Mouse (Mus musculus) left cerebral cortex, adult 11 months (tissue): Measurements from ENCODE around the gene Eaf2.

Source experiments
- DNase-seq: peaks from one replicate; pipeline ENCODE4 v3.0.0; 2022; ENCODE audit warnings: low spot score

The Eaf2 gene

DNA sequence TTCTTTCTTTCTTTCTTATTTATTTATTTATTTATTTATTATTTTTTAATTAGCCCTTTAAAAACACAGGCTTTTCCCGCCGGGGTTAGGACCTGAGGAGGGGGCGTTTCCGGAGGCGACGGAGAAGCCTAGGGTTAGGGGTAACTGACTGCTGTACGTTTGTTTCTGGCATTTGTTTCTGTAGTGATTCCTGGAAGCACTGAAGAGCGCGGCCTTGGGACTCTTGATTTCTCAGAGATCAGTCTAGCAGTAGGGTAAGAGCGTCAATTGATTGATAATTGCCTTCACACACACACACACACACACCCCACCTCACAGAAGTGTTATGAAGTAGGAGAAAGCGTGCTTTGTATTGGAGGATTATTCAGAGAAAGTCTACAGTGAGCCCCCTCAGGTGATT, 46.0 kb downstream of the Eaf2 start:
- no peak for DNase-seq

DNA sequence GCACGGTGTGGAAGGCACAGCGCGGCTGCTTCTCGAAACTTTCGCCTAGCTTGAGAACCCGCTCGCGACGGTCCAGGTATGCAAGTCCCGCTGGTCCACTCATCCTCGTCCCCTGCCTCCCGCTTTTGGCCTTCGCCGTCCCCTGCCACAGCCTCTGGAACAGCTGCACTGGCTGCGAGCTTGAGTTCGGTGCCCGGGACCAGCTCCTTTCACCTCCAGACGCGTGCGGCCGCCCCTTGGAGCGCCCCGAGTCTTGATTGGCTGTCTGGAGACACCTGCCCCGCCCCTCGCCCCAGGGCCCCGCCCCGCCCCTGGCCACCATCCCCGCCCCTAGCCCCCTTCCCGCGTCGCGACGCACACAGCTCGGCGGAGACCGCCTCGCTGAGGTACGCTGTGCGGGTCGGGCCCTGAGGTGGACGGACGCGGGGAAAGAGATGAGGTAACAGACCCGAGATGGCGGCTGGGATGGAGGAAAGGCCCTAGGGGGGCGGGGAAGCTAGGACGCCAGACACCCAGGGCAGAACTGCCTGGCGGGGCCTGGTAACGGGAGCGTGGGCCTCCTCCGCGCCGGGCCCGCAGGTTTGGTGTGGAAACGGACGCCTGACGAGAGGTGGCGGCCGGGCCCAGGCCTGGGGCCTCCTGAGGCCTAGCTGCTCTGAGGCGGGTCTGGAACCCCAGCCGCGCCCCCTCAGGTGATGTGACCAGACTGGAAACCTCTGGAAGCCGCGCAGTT, 46.6 kb downstream of the Eaf2 start, which contains the start of gene Iqcb1:
Gene Iqcb1 (plus strand): TSS at position 332 of the 733 bp plus-strand sequence.
- DNase-seq, result peak; percentile 60

DNA sequence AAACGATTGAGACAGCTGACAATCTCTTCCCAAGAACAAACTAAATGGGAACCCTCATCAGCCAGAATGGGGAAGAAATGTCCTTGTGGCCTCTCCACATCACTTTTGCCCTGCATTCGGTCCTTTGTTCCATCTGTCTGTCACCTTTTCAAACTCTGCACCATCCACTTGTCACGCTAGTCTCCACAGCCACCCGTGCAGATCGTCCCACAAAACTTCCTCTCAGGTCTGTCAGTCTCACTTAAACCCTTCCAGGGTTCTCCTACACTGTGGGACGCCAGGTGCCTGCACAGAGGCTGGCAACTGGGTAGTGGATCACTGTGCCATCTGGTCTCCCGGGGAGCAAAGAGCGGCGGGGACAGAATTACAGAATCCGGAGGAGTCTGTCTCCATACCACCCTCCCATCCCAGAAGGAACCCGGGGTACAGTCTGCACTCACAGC, 47.2 kb downstream of the Eaf2 start:
- DNase-seq, result no peak

DNA sequence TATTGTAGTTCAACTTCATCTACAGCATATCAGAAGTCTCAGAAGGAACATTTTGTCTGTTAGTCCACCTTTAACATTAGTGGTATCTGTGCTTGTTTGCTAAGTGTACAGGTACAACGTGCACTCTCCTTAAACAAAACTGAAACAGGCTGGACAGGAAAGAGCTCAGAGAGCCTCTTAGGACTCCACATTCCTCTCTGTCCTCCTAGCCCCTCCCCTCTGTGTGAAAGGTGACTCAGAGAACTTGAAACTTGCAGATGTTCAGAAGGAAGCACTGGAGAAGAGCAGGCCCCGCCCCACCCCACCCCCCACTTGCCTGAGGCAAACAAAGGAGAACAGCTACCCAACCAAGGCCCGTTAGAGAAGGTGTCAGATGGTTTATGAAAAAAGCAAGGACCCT, 53.3 kb downstream of the Eaf2 start:
- no peak for DNase-seq

DNA sequence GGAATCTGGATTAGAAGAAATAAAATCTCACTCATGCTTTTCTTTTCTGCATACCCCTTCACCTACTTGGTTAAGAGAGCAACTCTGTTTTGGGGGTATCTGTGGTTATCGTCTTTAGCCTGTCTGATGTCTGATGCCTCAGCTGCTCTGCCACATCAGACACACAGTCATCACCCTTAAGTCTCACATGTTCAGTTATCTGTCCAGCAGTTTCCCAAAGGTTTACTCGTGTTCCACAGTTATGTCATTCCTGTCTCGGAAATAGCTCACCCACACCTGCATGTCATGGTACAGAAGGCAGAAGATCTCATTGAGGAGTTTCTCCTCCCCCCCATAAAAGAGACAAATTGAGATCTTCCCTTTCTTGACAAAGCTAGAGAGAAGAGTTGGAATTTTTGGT, 54.1 kb downstream of the Eaf2 start:
- no peak for DNase-seq

DNA sequence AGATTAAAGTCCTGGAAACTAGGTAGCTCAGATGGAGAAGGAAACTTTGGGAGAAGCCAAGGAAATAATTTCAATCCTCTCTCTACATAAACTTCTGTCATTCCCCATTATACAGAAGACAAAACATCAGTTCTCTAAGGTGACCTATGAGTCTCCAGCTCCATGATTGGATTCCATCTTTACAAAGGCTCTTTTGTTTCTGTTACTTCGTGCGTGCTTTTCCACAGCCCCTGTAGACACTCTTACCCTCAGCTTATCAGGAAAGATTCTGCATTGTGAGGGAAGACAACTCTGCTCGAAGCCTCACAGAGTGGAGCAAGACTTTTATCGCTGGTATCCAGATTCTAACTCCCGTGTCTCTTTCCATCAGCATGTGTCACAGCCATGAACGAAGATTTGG, 54.8 kb downstream of the Eaf2 start:
- DNase-seq, result no peak

DNA sequence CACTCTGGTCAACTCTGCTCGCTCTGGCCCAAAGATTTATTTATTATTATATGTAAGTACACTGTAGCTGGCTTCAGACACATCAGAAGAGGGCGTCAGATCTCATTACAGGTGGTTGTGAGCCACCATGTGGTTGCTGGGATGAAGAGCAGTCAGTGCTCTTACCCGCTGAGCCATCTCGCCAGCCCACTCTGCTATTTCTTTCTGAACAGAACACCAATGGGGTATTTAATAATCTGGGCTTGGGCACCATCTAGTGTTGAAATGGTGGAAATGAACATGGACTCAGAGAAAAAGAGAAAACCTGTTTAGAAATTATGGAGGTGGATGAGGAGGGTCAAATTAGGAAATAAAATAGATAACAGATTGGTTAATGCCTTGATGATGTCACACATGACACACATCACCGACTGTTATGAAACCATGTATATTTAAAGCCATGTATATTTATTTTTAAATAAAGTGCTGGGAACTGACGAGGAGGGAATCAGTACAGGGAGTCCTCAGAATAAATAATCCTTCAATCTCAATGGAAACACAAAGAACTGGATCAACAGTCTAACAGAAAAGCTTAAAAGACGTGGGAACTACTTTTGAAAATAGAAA, 57.4 kb downstream of the Eaf2 start:
- DNase-seq, result peak; percentile 82

DNA sequence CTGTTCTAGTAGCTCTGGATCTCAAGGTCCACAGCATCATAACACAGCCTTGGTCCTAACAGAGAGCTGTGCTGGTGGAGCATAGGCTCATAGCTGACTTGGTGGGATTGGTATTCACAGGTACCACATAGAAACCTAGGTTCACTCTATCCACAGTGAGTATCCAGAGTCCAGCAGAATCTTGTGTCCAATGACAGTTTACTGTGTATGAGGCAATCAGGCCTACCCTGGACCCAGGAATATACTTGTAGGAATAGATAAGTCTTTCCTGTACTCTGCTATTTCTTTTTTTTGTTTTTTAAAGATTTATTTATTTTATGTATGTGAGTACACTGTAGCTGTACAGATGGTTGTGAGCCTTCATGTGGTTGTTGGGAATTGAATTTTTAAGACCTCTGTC, 57.9 kb downstream of the Eaf2 start:
- DNase-seq, result no peak

DNA sequence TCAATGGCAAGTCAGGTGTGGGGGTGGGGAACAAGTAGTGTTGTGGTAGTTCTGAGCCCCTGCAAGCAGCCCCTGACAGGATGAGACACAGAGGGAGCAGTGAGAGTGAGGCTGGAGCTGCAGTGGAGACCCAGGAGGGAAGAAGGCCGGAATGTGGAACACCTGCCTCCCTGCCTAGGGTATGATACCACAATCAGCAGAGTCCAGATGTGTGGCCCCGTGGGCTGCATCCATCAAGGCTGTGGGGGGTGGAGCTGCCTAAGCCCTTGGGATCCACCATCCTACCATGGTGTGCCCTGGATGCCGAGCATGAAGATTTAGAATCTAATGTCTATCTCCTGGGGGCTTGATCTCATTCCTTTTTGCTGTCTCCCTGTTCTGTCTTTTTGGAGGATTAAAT, 61.1 kb downstream of the Eaf2 start:
- DNase-seq, result no peak

DNA sequence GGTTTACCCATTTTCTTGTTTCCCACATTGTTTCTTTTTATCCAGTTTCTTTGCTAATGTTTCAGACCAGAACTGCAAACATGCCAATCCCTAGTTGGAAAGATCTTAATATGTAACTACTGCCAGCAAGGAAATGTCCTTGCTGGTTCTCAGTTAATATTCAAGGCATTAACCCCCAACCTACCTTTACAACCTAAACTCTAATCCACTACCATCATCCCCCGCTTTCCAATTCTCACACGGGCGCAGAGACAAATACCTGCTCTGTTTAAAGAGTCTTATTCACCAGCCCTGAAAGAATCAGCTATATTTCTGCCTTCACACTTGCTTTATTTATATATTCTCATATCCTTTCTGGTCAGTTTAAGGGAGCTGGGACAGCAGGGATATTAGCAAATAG, 66.2 kb downstream of the Eaf2 start:
- no peak for DNase-seq

DNA sequence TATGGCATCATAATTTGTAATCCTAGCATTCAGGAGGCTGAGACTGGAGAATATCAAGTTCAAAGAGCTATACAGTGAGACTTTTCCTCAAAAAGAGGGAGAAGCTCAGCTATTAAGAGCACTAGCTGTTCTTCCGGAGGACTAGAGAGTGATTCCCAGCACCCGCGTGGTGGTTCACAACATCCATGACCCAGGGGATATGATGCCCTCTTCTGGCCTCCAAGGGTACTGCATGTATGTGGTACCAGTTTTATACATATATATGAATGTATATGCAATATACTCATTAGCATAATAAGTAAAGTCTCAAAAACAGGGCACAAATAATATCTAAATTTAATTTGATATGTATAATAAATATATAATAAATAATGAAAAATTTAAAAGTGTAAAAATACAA, 72.4 kb downstream of the Eaf2 start:
- no peak for DNase-seq

DNA sequence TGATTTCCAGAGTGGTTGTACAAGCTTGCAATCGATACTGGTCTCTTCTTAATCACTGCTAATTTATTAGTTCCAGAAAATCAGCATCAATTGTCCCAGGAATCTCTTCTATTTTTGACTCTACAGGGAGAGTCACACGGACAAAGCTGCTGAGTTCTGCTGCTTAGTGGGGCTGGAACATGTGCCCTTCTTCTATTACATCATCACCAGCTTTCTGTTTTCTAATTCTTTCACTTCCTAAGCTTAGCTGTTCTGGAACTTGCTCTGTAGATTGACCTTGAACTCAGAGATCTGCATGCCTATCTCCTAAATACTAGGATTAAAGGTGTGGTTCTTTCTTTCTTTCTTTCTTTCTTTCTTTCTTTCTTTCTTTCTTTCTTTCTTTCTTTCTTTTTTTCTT, 76.5 kb downstream of the Eaf2 start:
- DNase-seq, result no peak

DNA sequence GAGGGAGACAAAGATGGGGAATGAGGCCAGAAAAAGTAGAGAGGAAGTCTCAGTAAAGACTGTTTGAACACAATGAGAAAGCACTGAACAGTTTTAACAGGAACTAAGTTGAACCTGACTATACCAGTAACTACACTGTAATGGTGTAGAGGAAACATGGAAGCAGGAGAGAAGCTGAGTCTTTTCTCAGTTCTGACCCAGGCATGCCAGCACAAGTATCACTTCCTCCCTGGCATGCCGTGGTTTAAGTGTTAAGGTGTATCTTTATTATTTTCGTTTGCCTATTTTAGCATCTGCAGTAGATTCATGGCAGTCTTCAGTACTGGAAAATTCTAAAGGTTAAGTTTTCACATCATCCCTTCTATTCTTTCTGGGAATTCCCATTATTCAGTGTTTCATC, 79.8 kb downstream of the Eaf2 start:
- no peak for DNase-seq

DNA sequence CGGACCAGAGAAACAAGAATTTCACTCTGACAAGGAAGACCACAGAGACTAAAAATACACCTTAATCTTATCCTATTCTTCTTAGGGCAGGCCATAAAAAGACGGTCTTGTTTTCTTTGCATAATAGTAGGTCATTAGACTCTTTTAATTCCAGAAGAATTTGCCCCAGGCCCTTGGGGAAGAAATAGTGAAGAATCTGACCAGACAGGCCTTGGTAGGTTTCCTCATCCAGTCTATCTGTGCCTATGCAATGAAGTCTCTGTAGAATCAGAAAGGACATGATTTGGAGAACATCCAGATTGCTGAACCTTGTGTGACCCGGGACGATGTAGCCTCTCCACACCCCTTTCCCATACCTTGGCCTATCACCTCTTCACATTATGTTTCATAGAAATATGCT, 84.6 kb downstream of the Eaf2 start:
- DNase-seq, result no peak

DNA sequence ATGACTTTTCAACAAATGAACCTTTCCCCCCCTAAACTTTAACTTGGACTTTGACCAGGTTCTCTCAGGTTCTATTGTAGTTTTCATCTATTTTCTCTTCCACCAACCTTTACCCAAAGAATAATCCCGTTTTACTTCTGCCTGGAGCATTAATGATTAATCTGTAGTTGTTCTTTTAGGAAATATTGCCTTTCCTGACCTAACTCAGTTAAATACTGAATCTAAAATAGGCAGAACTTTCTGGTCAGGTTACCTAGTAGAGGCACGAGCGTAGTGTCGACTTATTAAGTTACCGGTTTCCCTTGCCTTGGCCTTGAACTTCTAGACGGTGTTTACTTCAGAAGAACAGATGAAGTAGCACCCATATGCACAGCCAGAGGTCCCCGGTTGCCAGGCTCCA, 88.3 kb downstream of the Eaf2 start:
- DNase-seq, result no peak

DNA sequence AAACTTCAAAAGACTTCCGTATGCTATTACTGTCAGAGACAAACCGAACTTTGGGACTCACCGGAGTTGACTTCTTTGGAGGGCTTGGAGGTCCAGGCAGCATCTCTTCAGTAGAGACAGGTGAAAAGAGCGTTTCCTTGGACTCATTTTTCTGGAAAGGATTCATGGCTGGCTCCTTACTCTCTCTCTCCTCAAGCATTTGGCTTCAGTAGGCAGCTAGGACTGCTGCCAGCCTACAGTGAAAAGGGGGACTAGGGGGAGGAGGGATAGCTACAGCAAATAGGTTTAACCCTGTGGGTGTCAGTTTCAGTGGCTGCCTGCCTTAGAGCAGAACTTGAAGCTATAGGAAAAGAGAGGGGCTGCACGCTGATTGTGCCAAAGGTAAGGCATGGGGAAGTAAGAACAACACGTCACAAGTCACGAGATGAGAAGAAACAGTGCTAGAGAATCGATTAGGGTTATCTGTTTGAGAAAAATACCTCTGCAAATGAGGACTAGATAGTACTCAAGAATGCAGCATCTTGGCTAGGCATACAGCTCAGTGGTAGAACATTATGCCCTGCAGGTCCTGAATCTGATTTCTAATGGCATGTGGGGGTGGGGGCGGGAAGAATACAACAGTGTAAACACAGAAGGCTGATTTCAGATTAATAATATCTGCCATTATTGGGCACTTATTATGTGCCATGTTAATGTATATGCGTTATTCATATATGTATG, 90.0 kb downstream of the Eaf2 start, which contains the start of gene Slc15a2:
Gene Slc15a2 (minus strand): TSS at position 369 of the 720 bp plus-strand sequence.
- no peak for DNase-seq

DNA sequence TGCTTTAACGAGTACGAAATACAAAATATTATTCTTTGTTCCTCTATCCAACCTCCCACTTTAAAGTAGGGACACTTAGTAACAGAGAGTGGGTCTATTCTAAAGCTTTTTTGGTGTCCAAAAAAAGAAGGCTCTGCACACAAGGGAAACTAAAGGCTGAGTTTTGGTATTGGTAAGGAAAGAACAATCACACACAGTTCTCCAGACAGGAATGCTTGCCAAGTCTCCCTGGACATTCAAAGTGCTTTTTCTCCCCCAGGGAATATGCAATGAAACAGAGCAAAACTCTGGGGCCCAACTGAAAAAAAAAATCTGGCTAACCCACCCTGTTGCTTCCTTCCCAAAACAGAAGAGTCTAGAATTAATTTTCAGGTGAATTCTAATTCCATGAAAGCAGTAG, 90.7 kb downstream of the Eaf2 start:
- DNase-seq, result no peak

DNA sequence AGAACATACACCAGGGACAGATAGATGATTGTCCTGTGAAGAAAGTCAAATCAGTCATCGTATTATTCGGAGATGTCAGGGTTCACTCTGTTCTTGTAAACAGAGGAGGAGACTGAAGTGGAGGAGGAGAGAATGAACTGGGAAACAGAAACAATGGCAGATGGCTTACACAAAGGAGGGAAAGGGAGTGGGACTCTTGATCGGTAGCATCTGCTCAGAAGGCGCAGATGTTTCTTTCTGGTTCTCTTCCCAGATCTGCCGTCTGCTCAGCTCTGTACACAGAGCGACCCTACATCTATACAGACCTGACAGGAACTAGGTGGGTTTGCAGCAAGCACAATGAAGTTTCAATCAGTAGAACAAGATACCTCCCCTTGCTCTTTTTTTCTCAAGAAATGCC, 99.1 kb downstream of the Eaf2 start:
- no peak for DNase-seq

DNA sequence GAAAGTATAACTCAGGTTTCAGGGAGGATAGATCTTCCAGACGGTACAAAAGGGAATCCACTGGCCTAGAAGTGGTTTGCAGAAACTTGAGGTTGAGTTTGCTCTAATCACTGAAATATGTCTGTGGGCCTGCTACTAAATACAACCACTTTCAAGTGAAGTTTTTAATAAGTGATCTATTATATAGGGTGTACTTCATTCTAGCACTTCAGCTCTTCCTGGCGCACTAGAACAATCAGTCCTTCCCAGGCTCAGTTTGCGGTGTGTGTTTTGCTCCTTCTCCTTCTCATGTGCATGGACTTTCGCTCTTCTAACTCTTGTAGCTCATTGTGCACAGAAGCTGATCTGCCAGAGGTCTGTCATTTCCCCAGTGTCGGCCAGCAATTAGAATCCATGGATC, 101.8 kb downstream of the Eaf2 start:
- no peak for DNase-seq

DNA sequence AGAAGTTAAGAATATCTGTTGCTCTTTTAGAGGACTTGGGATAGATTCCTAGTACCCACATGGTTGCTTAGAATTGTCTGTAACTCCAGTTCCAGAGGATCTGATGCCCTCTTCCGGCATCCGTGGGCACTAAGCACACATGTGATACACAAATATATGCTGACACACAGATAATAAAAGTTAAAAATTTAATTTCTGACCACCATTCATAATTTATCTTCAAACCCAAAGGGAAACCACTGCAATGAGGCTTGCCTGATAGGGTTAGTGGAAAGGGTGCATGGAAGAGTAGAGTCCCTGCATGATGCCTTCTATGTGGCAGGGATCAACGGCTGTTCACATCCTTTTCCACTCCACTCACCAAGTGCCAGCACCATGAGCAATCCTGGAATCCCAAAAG, 103.1 kb downstream of the Eaf2 start:
- DNase-seq, result no peak

DNA sequence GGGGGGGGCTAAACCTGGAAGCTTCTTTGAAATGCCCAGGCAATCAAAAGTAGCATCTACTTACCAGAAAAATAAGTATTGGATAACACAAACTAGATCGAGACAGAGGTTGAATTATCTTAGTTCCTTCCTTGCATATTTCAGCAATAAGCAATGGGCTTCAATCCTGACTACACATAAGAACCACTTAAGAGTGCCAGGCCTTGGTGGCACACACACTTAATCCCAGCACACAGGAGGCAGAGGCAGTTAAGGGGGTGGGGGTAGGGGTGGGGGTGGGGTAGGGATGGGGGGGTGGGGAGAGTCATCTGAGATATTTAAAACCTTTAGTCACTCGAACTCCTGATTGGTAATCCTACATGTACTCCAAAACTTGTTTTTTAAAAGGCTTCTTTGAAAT, 103.6 kb downstream of the Eaf2 start:
- DNase-seq, result no peak

DNA sequence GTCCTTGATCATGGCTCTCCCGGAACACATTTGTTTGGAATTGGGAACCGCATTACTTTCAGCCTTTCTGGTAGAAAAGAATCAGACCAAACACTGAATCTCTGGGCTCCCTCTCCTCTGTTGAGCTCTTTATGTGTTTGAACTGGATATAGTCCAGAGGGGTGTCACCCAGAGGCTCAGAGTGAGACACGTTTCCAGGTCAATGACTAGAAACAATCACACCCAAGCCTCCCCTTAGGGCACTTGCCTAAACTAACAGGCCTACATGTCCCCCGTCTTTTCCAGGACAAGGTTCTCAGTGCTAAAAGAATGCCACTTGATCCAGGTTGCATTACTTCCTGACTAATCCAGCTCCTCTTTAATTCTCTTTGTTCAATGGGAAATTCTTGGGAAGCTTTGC, 104.0 kb downstream of the Eaf2 start:
- DNase-seq, result peak; percentile 9

DNA sequence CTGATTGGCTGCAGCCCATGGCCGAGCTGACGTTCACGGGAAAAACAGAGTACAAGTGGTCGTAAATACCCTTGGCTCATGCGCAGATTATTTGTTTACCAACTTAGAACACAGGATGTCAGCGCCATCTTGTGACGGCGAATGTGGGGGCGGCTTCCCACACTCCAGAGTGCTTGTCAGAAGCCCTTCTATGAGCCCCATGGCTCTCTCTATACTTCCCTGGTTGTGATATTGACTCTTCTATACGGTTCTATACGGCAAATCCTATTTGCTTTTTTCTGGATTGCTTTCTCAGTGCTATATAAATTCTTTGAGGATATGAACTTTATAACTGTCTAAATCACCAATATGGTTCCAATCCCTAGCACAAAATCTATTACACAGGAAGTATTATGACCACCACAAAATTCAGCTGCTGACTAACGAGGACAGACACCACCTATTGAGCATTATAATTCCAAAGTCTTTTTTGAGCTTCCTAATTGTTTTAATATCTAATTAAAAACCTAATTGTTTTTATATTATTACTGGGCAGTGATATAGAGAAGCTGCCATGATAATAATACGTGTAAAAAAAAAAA, 104.5 kb downstream of the Eaf2 start:
- no peak for DNase-seq
